Mouse (Mus musculus): ENCODE measurements around the gene Olfr412. TPM values are rescaled to one million over a fixed set of nuclear protein-coding genes. Genes with fewer than 3 reads are reported as not detected.

Gene Olfr412
- polyA plus RNA-seq, 1 experiment, result not detected

DNA sequence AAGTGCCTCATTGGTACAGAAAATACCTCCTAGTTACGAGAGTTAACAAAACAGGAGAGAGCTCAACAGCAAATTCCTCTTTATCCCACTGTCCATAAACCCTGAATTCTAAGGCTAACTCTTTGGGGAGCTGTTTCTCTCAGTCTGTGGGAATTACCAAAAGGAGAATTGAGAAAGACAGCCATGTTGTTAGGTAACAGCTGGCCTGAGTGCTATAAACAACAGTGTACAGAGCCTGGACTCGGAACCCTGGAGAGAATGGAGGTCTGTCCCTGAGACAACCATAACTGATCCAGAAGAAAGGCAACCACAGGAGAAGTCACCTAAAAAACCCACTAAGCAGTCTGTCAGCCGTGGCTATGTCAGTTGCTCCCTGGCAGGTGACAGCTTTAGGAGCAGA is 50.6 kb downstream of the Olfr412 start:
- H3K27ac ChIP-seq (ENCODE audit: insufficient read depth, low read depth, low read length), result no peak overlapping the region
- 94% methylated on average over 3 of the region's 3 CpGs for WGBS
- TF ChIP-seq CTCF (IDR thresholded peaks at IDR 0.05; ENCODE audit: extremely low read depth, insufficient read length, insufficient replicate concordance, low read depth, low read length) (no peak), POLR2A (IDR thresholded peaks at IDR 0.05; ENCODE audit: low read depth, low read length) (no peak)
- H3K36me3 ChIP-seq (ENCODE audit: control insufficient read depth, insufficient read depth, low read length), result peaks cover 22% of the 10 kb centered on the region
- no peak overlapping the region for H3K4me3 ChIP-seq (ENCODE audit: low read depth, low read length)
- peaks cover 38% of the 10 kb centered on the region; the same call in 1 of the 2 replicates for H3K4me1 ChIP-seq (ENCODE audit: control insufficient read depth, insufficient read depth, insufficient read length, low read length)
- H3K27me3 ChIP-seq (ENCODE audit: control insufficient read depth, insufficient read depth, low read length), result no peaks in the 10 kb centered on the region

DNA sequence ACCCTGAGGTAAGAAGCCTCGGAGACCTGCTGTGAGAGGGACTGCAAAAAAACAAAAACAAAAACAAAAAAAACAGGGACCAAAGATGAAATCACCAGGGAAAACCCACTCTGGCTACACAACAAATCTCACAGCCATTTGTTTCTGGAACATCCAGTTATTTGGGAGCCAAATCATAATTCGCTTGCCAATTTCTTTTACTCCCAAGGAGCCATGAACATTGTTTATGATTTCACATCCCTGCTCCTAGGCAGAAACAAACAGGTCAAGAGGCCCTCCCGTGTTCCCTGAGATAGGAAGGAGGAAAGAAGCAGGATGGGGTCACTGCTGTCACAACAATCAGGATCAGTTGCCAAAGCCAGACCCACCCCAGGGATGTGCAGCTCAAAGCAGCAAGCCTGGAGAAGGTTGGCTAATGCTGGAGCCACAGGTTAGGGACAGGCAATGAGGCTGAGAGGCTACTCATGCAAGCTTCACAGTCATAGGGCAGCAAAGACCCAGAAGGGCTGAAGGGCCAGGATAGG is 51.6 kb downstream of the Olfr412 start:
- peaks cover 18% of the 10 kb centered on the region; the same call in 1 of the 2 replicates for H3K36me3 ChIP-seq (ENCODE audit: control insufficient read depth, insufficient read depth, low read length)
- peaks cover 43% of the 10 kb centered on the region; the same call in 1 of the 2 replicates for H3K4me1 ChIP-seq (ENCODE audit: control insufficient read depth, insufficient read depth, insufficient read length, low read length)
- H3K27ac ChIP-seq (ENCODE audit: insufficient read depth, low read depth, low read length), result peak overlapping the region; percentile 75
- no peaks in the 10 kb centered on the region for H3K27me3 ChIP-seq (ENCODE audit: control insufficient read depth, insufficient read depth, low read length)
- 69% methylated on average over 3 of the region's 3 CpGs for WGBS
- no peak overlapping the region for H3K4me3 ChIP-seq (ENCODE audit: low read depth, low read length)
- TF ChIP-seq POLR2A (IDR thresholded peaks at IDR 0.05; ENCODE audit: low read depth, low read length), result no peak
- no peak for TF ChIP-seq CTCF (IDR thresholded peaks at IDR 0.05; ENCODE audit: extremely low read depth, insufficient read length, insufficient replicate concordance, low read depth, low read length)

DNA sequence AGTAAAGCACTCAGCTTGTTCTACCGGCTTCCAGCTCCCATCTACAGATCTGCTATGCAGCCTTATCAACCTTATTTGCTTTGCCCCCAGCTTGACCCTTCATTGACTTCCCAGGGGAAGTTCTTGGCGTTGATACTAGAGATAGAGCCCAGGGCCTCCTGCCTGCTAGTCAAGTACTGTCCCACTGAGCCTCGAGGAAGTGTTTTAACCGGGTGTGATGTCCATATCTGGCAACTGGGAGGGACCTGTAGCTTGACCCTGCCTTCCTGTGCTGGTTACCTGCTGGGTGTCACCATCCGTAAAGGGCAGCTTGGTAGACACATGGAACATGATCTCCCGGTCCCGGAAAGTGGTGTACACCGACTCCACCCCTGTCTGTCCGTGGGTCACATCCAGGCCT is 52.2 kb downstream of the Olfr412 start:
- Histone ChIP-seq H3K36me3 (ENCODE audit: control insufficient read depth, insufficient read depth, low read length) (peaks cover 18% of the 10 kb centered on the region; the same call in 1 of the 2 replicates), H3K27ac (ENCODE audit: insufficient read depth, low read depth, low read length) (peak overlapping the region; percentile 75)

DNA sequence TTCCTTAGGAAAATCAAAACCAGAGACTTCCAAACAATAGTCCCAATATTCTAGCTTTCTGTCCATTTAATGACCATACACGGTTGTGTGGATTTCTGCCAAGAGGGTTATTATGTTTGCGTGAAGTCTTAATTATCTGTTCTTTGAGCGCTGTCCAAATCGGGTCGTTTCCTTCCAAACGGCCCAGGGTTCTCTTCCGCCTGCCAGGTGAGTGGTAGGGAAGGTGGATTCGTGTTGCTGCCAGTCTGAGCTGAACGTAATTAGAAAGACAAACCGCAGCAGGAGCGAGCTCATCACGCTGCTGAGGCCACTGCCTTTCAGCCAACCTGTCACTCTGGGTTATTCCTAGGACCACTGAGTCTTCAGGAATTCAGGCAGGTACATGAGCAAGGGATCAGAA is 53.9 kb downstream of the Olfr412 start:
- TF ChIP-seq POLR2A (IDR thresholded peaks at IDR 0.05; ENCODE audit: low read depth, low read length) (no peak), CTCF (IDR thresholded peaks at IDR 0.05; ENCODE audit: extremely low read depth, insufficient read length, insufficient replicate concordance, low read depth, low read length) (no peak)

More for the DNA sequence above, 52.2 kb downstream of the Olfr412 start:
- H3K4me3 ChIP-seq (ENCODE audit: low read depth, low read length), result no peak overlapping the region
- no peaks in the 10 kb centered on the region for H3K27me3 ChIP-seq (ENCODE audit: control insufficient read depth, insufficient read depth, low read length)
- WGBS, result 21% methylated on average over 9 of the region's 9 CpGs
- H3K4me1 ChIP-seq (ENCODE audit: control insufficient read depth, insufficient read depth, insufficient read length, low read length), result peaks cover 37% of the 10 kb centered on the region; the same call in 1 of the 2 replicates
- TF ChIP-seq POLR2A (IDR thresholded peaks at IDR 0.05; ENCODE audit: low read depth, low read length) (no peak), CTCF (IDR thresholded peaks at IDR 0.05; ENCODE audit: extremely low read depth, insufficient read length, insufficient replicate concordance, low read depth, low read length) (no peak)

More for the DNA sequence above, 53.9 kb downstream of the Olfr412 start:
- Histone ChIP-seq H3K27me3 (ENCODE audit: control insufficient read depth, insufficient read depth, low read length) (no peaks in the 10 kb centered on the region), H3K4me1 (ENCODE audit: control insufficient read depth, insufficient read depth, insufficient read length, low read length) (peaks cover 37% of the 10 kb centered on the region; the same call in 1 of the 2 replicates), H3K27ac (ENCODE audit: insufficient read depth, low read depth, low read length) (peak overlapping the region; percentile 48), H3K36me3 (ENCODE audit: control insufficient read depth, insufficient read depth, low read length) (peaks cover 17% of the 10 kb centered on the region; the same call in 1 of the 2 replicates), H3K4me3 (ENCODE audit: low read depth, low read length) (no peak overlapping the region)
- WGBS, result 30% methylated on average over 12 of the region's 12 CpGs

Other genes starting within 250 kb of the Olfr412 start
- gene Olfr401, start 248.4 kb upstream of the Olfr412 start, polyA plus RNA-seq (2012; rRNA removed), result not detected in 2 replicates
- not detected in 2 replicates for gene Olfr402, start 208.5 kb upstream of the Olfr412 start, polyA plus RNA-seq (2012; rRNA removed)
- gene Olfr403, start 175.8 kb upstream of the Olfr412 start, polyA plus RNA-seq (2012; rRNA removed), result not detected in 2 replicates
- gene Olfr43, start 150.7 kb upstream of the Olfr412 start, polyA plus RNA-seq (2012; rRNA removed), result not detected in 2 replicates
- not detected in 2 replicates for gene Olfr406, start 102.3 kb upstream of the Olfr412 start, polyA plus RNA-seq (2012; rRNA removed)
- not detected in 2 replicates for gene Olfr59, start 78.3 kb upstream of the Olfr412 start, polyA plus RNA-seq (2012; rRNA removed)
- not detected in 2 replicates for gene Olfr410, start 24.0 kb upstream of the Olfr412 start, polyA plus RNA-seq (2012; rRNA removed)
- gene Olfr411, start 9.4 kb upstream of the Olfr412 start, polyA plus RNA-seq (2012; rRNA removed), result not detected in 2 replicates
- gene Rap1gap2, start 248.8 kb downstream of the Olfr412 start, polyA plus RNA-seq (2012; rRNA removed), result 10.5 and 18.4 TPM in 2 replicates

All from small intestine, adult 2 months (tissue).